Mouse (Mus musculus): ENCODE data around the gene Mesp1.

- TF ChIP-seq EP300 (IDR thresholded peaks at IDR 0.05; ENCODE audit: low read depth) (no peak; the same call in 1 of the 2 replicates), CTCF (IDR thresholded peaks at IDR 0.05; ENCODE audit: low read depth) (no peak)
Observed at GRCm38 (mm10) chr7:79742277-79742658, 51.3 kb downstream of the Mesp1 start.

Measured in liver, embryonic 14.5 days (tissue).